Mouse (Mus musculus) spleen, postnatal 36 days (tissue): Measurements from ENCODE around the gene Hfe.

ENCODE experiments used
- DNase-seq, 2 experiments: peaks; one replicate each; pipeline ENCODE4 v3.0.0; 2022; ENCODE audit warnings: low spot score in 2 of 2, mixed read lengths in 1 of 2

Hfe gene

DNA sequence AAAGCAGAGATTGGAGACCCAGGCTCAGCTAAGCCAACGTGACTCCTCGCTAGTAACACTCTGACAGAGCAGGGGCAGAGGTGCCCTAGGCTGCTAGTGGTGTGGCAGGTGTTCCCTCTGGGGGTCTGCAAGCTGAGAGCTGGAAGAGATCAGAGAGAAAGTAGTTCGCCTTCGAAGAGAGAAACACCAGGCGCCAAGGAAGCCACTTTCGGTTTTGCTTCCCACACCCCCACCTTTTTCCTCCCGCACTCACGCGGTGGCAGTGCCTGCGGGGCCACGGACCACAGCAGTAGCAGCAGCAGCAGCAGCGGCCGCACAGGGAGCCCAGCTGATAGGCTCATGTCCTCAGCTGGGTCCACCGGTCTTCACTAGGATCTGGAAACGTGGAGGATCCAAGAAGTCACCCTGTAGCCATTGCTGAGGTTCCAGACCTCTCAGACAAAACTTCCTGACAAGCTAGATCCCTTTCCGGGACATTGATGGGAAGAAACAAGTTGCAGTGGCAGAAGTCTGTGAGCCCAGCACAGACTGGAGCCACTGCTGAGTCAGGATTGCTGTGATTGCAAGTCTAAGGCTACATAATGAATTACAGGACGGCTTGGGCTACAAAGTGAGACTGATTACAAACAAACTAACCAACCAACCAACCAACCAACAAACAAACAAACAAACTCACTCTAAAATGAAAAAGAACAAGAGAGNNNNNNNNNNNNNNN lies at the start of gene Hfe:
Gene Hfe (minus strand): TSS at position 481 of the 716 bp plus-strand sequence.
- peak; percentile 55 for DNase-seq

DNA sequence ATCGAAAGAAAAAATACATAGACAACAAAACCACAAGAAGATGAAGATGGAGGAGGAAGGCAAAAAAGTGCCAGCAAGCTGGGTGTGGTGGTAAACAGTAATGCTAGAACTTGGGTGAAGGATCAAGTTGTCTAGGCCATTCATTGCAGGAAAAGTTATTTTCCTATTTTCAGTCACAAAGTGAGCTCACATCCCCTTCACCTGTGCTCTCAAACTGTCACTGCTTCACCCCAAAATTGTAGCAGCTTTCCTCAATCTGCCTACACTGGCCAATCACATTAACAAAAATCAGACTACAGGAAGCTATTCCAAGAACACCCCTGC lies 49.2 kb upstream of the Hfe start:
- no peak for DNase-seq

DNA sequence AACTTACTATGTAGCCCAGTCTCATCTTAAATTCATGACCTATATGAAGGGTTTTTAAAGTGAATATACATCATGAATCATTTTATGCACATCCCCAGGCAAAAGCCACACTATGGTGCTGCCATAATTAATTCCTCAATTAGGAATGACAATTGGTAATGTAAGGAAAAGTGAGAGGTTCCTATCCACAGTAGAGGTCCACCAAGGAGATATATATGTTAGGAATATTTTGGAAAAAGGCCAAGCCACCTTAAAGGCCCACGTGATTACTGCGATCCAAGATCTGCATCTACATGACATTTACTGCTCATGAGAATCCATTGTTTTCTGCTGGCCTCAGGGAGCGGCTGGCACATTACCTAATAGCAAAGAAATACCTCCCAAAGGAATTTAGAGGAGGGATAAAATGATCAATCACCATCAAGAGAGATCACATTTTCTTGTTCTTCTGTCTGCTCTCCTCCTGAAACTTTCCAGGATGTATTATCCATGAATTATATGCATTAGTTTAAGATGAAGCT lies 48.7 kb upstream of the Hfe start:
- DNase-seq = no peak

DNA sequence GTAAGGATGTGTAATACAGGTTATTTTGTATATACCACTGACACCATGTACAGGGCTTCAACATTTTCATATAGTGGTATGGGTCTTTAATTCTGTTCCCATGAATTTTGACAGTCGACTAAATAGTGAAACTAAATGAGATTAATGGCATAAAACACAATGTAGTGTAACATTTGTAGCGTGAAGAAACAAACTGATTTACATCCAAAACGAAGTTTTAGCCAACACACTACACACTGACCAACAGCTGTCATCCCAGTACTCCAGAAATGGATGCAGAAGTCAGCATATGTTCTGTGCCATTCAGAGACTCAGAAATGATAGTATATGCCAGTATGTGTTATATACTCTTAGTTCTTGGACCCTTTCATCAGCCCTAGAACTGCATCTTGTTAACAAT lies 47.3 kb upstream of the Hfe start:
- no peak for DNase-seq

DNA sequence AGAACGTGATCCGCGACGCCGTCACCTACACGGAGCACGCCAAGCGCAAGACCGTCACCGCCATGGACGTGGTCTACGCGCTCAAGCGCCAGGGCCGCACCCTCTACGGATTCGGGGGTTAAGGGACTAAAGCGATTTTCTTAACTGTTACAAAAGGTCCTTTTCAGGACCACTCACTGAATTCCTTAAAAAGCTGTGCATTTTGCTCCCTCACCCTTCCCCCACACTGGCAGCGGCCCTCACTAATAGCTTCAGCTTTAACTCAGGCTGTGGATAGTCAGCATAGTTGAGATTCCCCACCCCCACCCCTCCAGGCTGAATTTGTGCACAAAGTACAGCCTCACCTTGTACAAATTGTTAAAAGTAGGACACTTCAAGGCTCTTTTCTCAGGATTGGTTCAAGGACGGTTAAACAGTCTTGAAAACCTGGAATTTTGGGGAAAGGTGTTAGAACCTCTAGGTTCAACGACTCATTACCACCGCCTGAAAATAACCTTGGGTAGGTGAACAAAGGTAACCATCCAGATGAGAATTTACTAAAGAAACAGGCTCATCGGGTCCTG lies 46.6 kb upstream of the Hfe start:
- no peak for DNase-seq

DNA sequence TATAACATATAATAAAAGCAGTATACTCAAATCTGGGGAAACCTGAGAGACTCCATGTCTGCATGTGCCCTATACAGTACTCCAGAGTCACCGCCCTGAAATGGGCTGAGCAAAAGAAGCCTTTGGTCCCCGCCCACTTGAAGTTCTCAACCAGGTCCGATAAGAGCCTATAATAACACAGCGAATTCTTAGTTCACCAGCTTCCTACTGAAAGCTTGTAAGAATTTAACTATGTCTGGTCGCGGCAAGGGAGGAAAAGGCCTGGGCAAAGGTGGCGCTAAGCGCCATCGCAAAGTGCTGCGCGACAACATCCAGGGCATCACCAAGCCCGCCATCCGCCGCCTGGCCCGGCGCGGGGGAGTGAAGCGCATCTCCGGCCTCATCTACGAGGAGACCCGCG lies 46.1 kb upstream of the Hfe start, which contains the start of gene Hist1h4b:
Gene Hist1h4b (plus strand): TSS at position 224 of the 400 bp plus-strand sequence.
- DNase-seq = peak; percentile 93 to 97

DNA sequence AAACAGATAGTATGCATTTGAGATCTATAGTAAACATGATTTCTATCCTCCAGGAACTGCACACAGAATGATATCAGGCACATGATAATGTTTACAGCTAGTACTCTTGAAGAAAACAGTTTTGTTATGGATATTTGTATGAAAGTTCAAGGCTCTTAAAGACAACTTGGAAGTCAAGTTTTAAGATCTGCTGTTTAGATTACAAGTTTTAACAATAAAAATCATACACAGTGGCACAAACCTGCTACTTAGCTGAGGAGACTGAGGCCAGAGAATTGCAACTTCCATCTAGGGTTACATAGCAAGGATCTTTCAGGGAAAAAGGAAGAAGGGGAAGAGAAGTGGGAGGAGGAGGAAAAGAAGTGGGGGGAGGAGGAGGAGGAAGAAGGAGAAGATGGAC lies 44.3 kb upstream of the Hfe start:
- no peak for DNase-seq

DNA sequence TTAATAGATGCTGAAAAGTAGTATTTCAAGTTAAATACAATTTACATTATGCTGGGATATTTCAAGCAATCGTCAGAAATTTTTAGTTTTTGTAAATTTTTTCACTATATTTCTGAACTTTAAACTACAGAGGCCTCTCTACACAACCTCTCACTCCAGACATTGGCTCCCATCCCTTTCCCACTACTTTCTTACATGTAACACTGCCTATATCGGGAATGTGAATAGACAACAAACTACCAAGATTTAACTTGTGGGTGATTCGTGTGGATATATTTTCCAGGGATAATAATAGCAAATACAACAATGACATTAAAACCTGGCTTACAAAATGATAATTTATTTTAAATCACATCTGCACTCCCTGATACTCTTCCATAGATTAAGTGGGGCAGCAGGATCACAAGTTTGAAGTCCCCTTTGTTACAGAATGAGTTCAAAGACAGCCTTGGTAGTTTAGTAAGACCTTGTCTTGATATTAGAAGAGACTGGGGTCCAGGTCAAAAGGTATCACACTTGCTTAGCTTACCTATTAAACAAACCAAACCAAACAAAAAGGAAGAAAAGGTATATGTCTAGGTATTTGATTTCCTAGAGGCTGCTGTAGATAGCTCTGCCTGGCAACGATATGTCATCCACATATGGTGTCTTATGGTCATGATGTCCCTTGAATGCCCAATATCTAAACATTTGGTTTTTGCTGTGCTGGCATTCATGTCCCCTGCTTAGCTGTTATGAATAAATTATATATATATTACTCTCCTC lies 42.8 kb upstream of the Hfe start:
- no peak for DNase-seq

DNA sequence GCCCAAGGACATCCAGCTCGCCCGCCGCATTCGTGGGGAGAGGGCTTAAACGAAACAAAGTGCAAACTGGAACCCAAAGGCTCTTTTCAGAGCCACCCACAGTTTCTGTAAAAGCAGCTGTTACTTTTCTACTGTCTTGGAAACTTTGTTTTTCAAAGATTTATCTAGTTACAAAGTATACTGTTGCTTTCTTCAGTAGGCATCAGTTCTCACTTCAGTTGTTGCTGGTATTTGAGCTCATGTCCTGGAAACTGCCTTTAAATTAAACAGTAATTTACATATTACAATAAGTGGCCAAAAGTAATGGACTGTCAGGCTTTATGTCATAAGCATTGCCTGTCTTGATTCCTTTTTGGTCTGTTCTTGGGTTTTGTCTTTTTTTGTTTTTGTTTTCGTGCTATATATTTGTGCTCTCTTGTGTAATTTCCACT lies 42.1 kb upstream of the Hfe start:
- DNase-seq = no peak

DNA sequence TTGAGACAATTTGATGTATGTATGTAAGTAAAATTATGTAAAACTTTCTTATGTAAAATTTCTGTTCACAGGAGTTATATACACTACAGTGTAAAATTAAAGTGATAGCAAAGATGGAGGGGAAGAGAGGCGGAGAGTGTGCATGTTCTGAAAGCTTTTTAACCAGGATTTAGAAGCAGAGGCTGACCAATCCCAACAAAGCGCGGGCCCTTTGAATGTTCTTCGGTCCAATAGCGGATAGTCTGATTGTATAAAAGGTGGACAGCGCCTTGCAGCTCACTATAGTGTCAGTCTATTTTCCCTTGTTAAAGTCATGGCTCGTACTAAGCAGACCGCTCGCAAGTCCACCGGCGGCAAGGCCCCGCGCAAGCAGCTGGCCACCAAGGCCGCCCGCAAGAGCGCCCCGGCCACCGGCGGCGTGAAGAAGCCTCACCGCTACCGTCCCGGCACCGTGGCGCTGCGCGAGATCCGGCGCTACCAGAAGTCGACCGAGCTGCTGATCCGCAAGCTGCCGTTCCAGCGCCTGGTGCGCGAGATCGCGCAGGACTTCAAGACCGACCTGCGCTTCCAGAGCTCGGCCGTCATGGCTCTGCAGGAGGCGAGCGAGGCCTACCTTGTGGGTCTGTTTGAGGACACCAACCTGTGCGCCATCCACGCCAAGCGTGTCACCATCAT lies 41.5 kb upstream of the Hfe start, which contains the start of gene Hist1h3b:
Gene Hist1h3b (plus strand): TSS at position 201 of the 675 bp plus-strand sequence.
- DNase-seq = peak; percentile 83 to 91

DNA sequence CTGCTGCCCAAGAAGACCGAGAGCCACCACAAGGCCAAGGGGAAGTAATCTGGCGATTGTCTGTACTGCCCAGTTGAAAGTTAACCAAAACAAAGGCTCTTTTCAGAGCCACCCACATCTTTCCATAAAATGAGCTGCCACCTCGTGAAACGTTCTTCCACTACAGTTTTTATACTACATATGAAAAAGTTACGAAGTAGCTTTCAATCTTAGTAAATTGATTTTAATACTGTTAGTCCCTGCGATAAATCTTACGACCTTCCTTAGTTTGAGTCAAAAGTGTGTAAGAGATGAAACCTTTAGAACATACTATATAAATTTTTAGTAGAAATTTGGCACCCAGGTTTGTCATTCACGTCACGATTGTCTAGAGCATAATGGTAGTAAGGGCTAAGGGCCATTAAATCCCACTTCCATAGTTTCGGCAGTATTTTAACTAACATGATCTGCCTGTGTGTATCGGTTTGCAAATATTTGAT lies 40.9 kb upstream of the Hfe start:
- no peak for DNase-seq

DNA sequence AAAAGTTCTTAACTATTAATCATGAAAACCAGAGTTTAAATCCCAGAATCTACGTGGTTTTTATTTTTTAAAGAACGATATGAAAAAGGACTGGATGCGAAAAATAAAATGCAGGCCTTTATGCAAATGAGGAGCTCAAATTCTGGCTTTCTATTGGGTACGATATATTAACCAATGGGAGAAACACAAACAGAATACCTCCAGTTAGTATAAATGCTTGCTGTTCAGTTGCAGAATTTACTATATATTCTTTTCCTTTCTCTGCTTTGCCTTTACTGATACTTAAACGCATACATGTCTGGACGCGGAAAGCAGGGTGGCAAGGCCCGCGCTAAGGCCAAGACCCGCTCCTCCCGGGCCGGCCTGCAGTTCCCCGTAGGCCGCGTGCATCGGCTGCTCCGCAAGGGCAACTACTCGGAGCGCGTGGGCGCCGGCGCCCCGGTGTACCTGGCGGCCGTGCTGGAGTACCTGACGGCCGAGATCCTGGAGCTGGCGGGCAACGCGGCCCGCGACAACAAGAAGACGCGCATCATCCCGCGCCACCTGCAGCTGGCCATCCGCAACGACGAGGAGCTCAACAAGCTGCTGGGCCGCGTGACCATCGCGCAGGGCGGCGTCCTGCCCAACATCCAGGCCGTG lies 40.3 kb upstream of the Hfe start, which contains the start of gene Hist1h2ab:
Gene Hist1h2ab (plus strand): TSS at position 288 of the 639 bp plus-strand sequence.
- DNase-seq = peak; percentile 62 to 74

DNA sequence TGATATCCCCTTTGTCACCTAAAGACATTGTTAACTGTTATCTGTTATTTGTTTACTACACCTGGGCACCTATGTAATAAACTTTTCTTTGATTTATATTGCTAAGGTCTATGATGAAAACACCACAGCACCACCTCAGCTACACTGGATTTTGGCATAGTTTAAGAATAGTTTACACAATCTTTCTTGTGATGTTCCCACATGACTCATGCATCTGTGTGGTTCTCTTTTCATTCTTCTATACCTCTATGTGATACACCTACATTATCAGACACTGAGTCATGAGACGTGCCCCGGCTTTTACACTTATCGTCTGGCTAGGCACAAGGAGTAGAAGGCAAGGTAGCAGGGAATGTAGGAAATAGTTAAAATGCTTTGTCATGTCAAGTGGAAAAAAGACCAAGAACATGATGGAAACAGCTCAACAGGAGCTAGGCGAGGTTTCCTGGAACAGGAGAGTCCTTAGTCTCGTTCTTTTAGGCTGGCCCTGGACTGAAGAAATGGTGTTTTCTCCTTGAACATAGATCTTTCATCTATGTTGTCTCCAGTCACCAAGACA lies 39.0 kb upstream of the Hfe start:
- no peak for DNase-seq

DNA sequence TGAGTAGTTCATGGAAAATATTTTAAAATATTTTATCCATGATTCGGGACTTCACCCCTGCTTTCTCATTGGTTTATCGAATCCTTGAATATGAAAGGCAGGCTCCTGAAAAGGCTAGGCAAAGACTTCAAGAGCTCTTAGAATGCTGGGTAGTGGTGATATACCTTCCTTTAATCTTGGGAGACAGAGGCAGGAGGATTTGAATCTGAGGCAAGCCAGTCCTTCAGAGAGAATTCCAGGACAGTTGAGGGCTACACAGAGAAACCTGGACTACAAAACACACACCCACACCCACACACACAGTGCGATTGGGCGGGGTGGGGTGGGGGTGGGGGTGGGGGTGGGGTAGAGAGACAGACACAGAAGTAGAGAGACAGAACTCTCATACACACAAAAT lies 37.2 kb upstream of the Hfe start:
- no peak for DNase-seq

DNA sequence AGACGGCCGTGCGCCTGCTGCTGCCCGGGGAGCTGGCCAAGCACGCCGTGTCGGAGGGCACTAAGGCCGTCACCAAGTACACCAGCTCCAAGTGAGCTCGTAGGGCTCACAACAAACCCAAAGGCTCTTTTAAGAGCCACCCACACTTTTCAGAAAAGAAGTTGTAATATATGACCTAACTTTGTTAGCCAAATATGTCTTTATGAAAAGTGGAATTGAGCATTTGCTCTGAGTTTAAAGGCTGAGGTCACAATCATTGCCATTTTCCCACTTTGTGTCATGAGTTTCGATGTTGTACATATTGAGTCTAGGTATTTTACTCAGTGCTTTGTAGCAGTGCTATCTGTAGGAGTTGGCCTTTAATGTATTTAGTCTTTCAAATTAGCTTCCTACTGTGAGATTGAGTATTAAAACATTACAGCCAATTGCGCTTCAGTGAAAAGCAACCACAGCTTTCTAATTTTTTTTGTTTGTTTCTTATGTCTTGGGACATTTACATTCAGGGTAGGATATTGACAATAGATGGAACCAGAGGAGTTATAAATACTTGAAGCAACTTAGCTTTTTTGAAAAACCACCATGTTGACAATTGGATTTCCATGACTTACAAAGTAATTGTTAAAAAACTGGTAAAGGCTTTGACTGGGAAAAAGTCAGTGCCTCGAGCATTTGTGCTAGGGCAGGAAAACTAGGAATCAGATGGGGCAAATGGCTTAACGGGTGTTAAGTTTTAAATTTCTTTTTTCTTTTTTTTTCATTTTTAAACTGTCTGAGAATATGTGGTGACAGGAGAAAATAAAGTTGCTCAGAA lies 36.6 kb upstream of the Hfe start:
- DNase-seq = no peak

DNA sequence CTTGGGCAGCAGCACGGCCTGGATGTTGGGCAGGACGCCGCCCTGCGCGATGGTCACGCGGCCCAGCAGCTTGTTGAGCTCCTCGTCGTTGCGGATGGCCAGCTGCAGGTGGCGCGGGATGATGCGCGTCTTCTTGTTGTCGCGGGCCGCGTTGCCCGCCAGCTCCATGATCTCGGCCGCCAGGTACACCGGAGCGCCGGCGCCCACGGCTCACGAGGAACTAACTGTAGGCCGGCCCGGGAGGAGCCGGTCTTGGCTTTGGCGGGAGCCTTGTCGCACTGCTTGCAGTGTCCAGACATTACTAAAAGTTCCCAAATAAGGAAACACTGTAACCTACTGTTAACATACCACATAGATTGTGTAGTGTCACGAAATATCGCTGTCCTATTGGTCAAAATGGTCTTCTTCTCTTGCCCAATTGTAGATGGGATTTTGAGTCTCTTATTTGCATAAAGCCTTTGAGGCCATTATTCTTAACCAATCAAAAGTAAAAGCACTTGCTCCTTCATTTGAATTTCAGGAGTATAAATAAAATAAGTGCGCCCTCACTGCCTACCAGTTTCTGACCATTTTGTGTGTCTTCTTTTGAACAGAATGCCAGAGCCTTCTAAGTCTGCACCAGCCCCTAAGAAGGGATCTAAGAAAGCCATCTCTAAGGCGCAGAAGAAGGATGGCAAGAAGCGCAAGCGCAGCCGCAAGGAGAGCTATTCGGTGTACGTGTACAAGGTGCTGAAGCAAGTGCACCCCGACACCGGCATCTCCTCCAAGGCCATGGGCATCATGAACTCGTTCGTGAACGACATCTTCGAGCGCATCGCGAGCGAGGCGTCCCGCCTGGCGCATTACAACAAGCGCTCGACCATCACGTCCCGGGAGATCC lies 35.8 kb upstream of the Hfe start, which contains the start of gene Hist1h2bb:
Gene Hist1h2bb (plus strand): TSS at position 534 of the 880 bp plus-strand sequence.
- DNase-seq = peak; percentile 76 to 87

DNA sequence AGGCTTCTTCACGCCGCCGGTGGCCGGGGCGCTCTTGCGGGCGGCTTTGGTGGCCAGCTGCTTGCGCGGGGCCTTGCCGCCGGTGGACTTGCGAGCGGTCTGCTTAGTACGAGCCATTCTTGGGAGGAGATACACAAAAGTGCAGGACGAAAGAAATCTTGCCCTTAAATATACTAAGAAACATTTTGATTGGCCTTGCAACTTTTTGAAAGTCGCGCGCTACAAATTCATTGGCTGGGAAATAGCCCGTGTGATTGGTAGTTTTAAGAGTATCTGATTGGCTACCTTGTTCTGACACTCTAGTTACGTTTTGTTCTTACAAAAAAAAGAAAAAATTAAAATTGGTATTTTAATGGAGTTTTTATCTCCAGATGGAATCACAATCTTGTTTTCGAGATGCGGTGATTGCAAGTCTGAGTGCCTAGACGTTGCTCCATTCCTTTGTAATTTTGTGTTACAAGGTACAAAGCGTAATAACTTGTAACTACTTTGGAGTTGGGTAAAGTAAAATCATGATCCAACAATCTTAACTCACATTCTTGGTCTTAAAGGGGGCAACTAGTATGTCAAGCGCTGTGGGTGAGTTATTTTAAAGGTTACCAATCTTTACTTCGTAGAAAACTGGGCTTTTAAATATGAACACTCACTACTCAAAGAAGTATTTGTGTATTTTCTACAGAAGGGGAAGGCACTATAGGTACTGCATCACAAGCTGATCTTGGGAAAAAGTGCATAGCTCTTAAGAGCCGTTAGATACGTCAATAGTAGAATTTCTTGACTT lies 34.9 kb upstream of the Hfe start, which contains the start of gene Hist1h3c:
Gene Hist1h3c (minus strand): TSS at position 222 of the 781 bp plus-strand sequence.
- peak; percentile 76 to 89 for DNase-seq
